Mouse (Mus musculus) liver, adult 2 months (tissue): ENCODE data around the gene Gm20388.

Experiments
- CTCF ChIP-seq: fragments of 200-500 bp; IDR thresholded peaks from 2 replicates; pipeline ENCODE4 v1.5.1; 2011; ENCODE audit warnings: low read depth, low read length, control low read depth
- POLR2A ChIP-seq: fragments of 200-500 bp; IDR thresholded peaks from 2 replicates; pipeline ENCODE4 v1.6.1; 2011; ENCODE audit warnings: low read length, control low read depth; ENCODE audit not compliant: insufficient read depth; ENCODE audit errors: extremely low read depth

DNA sequence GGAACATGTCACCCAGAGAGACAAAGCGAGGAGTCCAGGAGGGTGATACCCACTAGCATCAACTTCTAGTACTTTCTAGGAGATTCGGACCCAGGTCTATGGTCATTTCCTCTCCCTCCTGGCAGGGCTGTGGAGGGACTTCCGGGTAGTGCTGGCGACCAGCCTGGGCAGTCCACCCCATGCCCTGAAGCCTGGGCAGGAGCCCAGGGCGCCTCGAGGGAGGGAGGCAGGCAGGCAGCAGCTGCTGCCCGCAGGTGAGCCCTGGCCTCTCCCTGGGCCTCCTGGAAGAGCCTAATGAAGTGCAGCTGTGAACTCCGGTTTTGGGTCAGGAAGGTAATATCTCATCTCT lies 505.5 kb downstream of the Gm20388 start:
- no peak for TF ChIP-seq POLR2A
- no peak for TF ChIP-seq CTCF
